Mouse (Mus musculus): ENCODE data around the gene Sh3pxd2a. TPM values are rescaled to one million over a fixed set of nuclear protein-coding genes. Genes with fewer than 3 reads are reported as not detected.
A peak's percentile ranks its signal among the peaks of the same experiment; 100 is the strongest.
"Not testable (repeated sequence)": the region's sequence is repeated elsewhere in the genome, so short reads cannot be mapped to it uniquely, and the experiment has no call there.

Gene Sh3pxd2a
- total and polyA plus RNA-seq, 2 experiments from 2014 or later, result 3.4 to 47.2 TPM

DNA sequence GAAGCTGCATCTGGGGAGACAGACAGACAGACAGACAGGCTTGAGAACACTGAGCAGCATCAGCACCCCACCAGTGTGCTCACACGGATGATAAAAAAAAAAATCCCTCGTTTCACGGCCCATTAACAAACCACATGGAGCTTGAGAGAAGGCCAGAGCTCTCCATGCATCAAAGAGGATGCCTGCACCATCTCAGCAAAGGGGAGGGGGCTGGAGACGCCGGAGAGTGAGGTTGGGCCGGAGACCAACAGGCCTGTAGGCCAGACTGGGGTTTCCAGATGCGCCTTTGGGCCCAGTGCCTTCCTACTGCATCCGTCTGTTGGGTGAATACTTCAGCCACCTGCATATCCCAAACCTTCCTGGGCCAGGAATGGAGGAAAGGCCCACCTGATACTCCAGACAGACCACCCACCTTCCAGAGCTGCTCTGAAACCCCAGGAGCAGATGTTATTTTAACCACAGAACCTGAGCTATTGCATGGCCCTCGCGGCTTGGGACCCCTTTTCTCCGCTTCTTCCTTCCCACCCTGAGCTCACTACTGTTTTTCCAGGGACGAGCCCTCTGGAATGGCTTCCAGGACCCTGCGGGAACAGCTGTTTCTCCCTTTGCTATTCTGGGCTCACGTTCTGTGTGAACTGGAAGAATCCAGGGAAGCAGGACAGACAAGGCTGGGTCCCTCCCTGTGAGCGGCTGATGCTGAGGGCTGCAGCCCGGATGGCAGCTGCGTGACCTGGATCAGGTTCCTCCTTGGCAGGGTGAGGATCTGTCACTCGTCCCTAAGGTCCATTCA is 66.1 kb downstream of the Sh3pxd2a start:
- Histone ChIP-seq H3K4me3 (ENCODE audit: low read depth, low read length) (no peak overlapping the region), H3K9me3 (replicated peaks; ENCODE audit: control insufficient read depth, low read length) (no peaks in the 10 kb centered on the region), H3K27ac (ENCODE audit: low read depth) (no peak overlapping the region), H3K27me3 (ENCODE audit: control insufficient read depth, insufficient read depth, low read length) (no peaks in the 10 kb centered on the region), H3K4me1 (ENCODE audit: control insufficient read depth, insufficient read depth) (peaks cover 16% of the 10 kb centered on the region), H3K4me2 (ENCODE audit: low read depth, low read length) (no peak overlapping the region), H3K9ac (replicated peaks; ENCODE audit: low read depth, low read length) (0 out of 2 replicates have a peak overlapping the region, but pooled peaks have one; percentile 7), H3K36me3 (replicated peaks; ENCODE audit: control insufficient read depth, insufficient read depth, low read length) (peaks cover 21% of the 10 kb centered on the region)
- 59% methylated on average over 18 of the region's 18 CpGs for WGBS
- TF ChIP-seq EP300 (IDR thresholded peaks at IDR 0.05; ENCODE audit: low read depth), result no peak
- TF ChIP-seq CTCF (IDR thresholded peaks at IDR 0.05; ENCODE audit: low read depth), result no peak
- DNase-seq (ENCODE audit: low spot score) (no peak), ATAC-seq (ENCODE audit: insufficient read depth, low read depth) (no peak)

DNA sequence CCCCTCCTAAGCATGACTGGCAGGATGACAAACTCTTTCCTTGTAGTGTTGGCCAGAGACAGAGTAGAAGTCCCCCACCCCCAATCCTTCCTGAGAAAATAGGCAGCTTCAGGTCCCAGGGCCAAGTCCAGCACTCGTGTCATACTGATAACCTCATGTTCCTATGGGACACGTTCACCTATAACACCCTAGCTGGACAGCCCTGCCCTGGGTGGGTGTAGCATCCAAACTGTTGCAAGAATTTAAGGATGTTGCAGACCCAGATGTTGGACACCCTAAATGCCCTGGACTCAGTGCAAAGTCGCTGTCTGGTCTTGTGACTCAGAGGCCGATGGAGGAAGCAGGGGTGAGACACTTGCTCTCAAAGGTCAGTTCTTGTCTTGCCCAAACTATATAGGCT is 68.9 kb downstream of the Sh3pxd2a start:
- DNase-seq (ENCODE audit: low spot score), result no peak
- ATAC-seq (ENCODE audit: insufficient read depth, low read depth), result no peak
- Histone ChIP-seq H3K4me2 (ENCODE audit: low read depth, low read length) (no peak overlapping the region), H3K9ac (replicated peaks; ENCODE audit: low read depth, low read length) (no peak overlapping the region), H3K36me3 (replicated peaks; ENCODE audit: control insufficient read depth, insufficient read depth, low read length) (peaks cover 21% of the 10 kb centered on the region), H3K27ac (ENCODE audit: low read depth) (no peak overlapping the region), H3K4me3 (ENCODE audit: low read depth, low read length) (no peak overlapping the region), H3K4me1 (ENCODE audit: control insufficient read depth, insufficient read depth) (0 out of 2 replicates have a peak, but pooled peaks cover 3% of the 10 kb centered on the region), H3K27me3 (ENCODE audit: control insufficient read depth, insufficient read depth, low read length) (no peaks in the 10 kb centered on the region), H3K9me3 (replicated peaks; ENCODE audit: control insufficient read depth, low read length) (no peaks in the 10 kb centered on the region)
- TF ChIP-seq CTCF (IDR thresholded peaks at IDR 0.05; ENCODE audit: low read depth), result no peak
- no peak for TF ChIP-seq EP300 (IDR thresholded peaks at IDR 0.05; ENCODE audit: low read depth)
- 45% methylated on average over 4 of the region's 4 CpGs for WGBS

- H3K27ac ChIP-seq (ENCODE audit: low read depth); H3K4me2 ChIP-seq (ENCODE audit: low read depth, low read length); H3K9me3 ChIP-seq (replicated peaks; ENCODE audit: control insufficient read depth, low read length); H3K4me1 ChIP-seq (ENCODE audit: control insufficient read depth, insufficient read depth); H3K27me3 ChIP-seq (ENCODE audit: control insufficient read depth, insufficient read depth, low read length); DNase-seq (ENCODE audit: low spot score); H3K4me3 ChIP-seq (ENCODE audit: low read depth, low read length); ATAC-seq (ENCODE audit: insufficient read depth, low read depth); H3K9ac ChIP-seq (replicated peaks; ENCODE audit: low read depth, low read length): not testable (repeated sequence)
- H3K36me3 ChIP-seq (replicated peaks; ENCODE audit: control insufficient read depth, insufficient read depth, low read length), result peaks cover 21% of the 10 kb centered on the region
- 81% methylated on average over 1 of the region's 1 CpGs for WGBS
Observed at GRCm38 (mm10) chr19:47394781-47395180, 69.4 kb downstream of the Sh3pxd2a start.

- H3K36me3 ChIP-seq (replicated peaks; ENCODE audit: control insufficient read depth, insufficient read depth, low read length), result 0 out of 2 replicates have a peak, but pooled peaks cover 5% of the 10 kb centered on the region
- H3K9me3 ChIP-seq (replicated peaks; ENCODE audit: control insufficient read depth, low read length), result no peaks in the 10 kb centered on the region
- DNase-seq (ENCODE audit: low spot score), result no peak
- no peaks in the 10 kb centered on the region for H3K27me3 ChIP-seq (ENCODE audit: control insufficient read depth, insufficient read depth, low read length)
- no peak for TF ChIP-seq EP300 (IDR thresholded peaks at IDR 0.05; ENCODE audit: low read depth)
- no peak for TF ChIP-seq CTCF (IDR thresholded peaks at IDR 0.05; ENCODE audit: low read depth)
- ATAC-seq (ENCODE audit: insufficient read depth, low read depth), result no peak
- H3K27ac ChIP-seq (ENCODE audit: low read depth), result no peak overlapping the region
- H3K4me1 ChIP-seq (ENCODE audit: control insufficient read depth, insufficient read depth), result peaks cover 23% of the 10 kb centered on the region
- H3K4me2 ChIP-seq (ENCODE audit: low read depth, low read length), result no peak overlapping the region
- 75% methylated on average over 13 of the region's 13 CpGs for WGBS
- H3K4me3 ChIP-seq (ENCODE audit: low read depth, low read length), result no peak overlapping the region
- H3K9ac ChIP-seq (replicated peaks; ENCODE audit: low read depth, low read length), result no peak overlapping the region
Observed at GRCm38 (mm10) chr19:47390878-47391277, 73.3 kb downstream of the Sh3pxd2a start.

- 0 out of 2 replicates have a peak overlapping the region, but pooled peaks have one; percentile 28 for H3K9ac ChIP-seq (replicated peaks; ENCODE audit: low read depth, low read length)
- no peak overlapping the region for H3K4me3 ChIP-seq (ENCODE audit: low read depth, low read length)
- 50% methylated on average over 3 of the region's 3 CpGs for WGBS
- DNase-seq (ENCODE audit: low spot score), result no peak
- H3K9me3 ChIP-seq (replicated peaks; ENCODE audit: control insufficient read depth, low read length), result no peaks in the 10 kb centered on the region
- H3K4me1 ChIP-seq (ENCODE audit: control insufficient read depth, insufficient read depth), result peaks cover 32% of the 10 kb centered on the region
- H3K4me2 ChIP-seq (ENCODE audit: low read depth, low read length), result peak overlapping the region; percentile 4; the same call in 1 of the 2 replicates
- H3K27me3 ChIP-seq (ENCODE audit: control insufficient read depth, insufficient read depth, low read length), result no peaks in the 10 kb centered on the region
- TF ChIP-seq EP300 (IDR thresholded peaks at IDR 0.05; ENCODE audit: low read depth) (0 out of 2 replicates have a peak, but pooled peaks have one; percentile 23), CTCF (IDR thresholded peaks at IDR 0.05; ENCODE audit: low read depth) (no peak)
- no peaks in the 10 kb centered on the region for H3K36me3 ChIP-seq (replicated peaks; ENCODE audit: control insufficient read depth, insufficient read depth, low read length)
- H3K27ac ChIP-seq (ENCODE audit: low read depth), result peak overlapping the region; percentile 83
- peak; percentile 42; the same call in 1 of the 2 replicates for ATAC-seq (ENCODE audit: insufficient read depth, low read depth)
Observed at GRCm38 (mm10) chr19:47387887-47388286, 76.3 kb downstream of the Sh3pxd2a start.

Data from heart, postnatal 0 days (tissue).